Mouse (Mus musculus) kidney, adult 2 months (tissue): Measurements from ENCODE around the gene Gprc6a. TPM values are rescaled to one million over a fixed set of nuclear protein-coding genes. Genes with fewer than 3 reads are reported as not detected.

Source experiments
- DNase-seq: peaks from one replicate; pipeline ENCODE4 v3.0.0; 2021
- H3K27ac ChIP-seq: fragments of 200-500 bp; 2 replicates; pipeline ENCODE4 v1.5.1; 2012; ENCODE audit warnings: low read depth, low read length, control low read depth, inconsistent platforms; ENCODE audit not compliant: insufficient read depth
- H3K27me3 ChIP-seq: fragments of 200-500 bp; replicated peaks from 2 replicates; pipeline ENCODE4 v1.6.1; 2012; ENCODE audit warnings: mild to moderate bottlenecking, moderate library complexity, low read length, inconsistent platforms; ENCODE audit not compliant: control insufficient read depth, insufficient read depth
- H3K36me3 ChIP-seq: fragments of 200-500 bp; 2 replicates; pipeline ENCODE4 v1.6.1; 2012; ENCODE audit warnings: mild to moderate bottlenecking, moderate library complexity, low read length, inconsistent platforms; ENCODE audit not compliant: control insufficient read depth, insufficient read depth
- H3K4me1 ChIP-seq: fragments of 200-500 bp; 2 replicates; pipeline ENCODE4 v1.6.1; 2011; ENCODE audit warnings: low read length; ENCODE audit not compliant: control insufficient read depth, insufficient read depth
- H3K4me3 ChIP-seq: fragments of 200-500 bp; 2 replicates; pipeline ENCODE4 v1.5.1; 2011; ENCODE audit warnings: mild to moderate bottlenecking, low read depth, low read length, control low read depth; ENCODE audit not compliant: insufficient read depth
- CTCF ChIP-seq: fragments of 200-500 bp; conservative IDR thresholded peaks from 2 replicates; pipeline ENCODE4 v1.5.1; 2011; ENCODE audit warnings: low read depth, mild to moderate bottlenecking, control low read depth, low read length, moderate library complexity, mixed read lengths; ENCODE audit not compliant: insufficient read depth, insufficient read length
- POLR2A ChIP-seq: fragments of 200-500 bp; IDR thresholded peaks from one replicate; pipeline ENCODE4 v1.6.1; 2011; ENCODE audit warnings: low read depth, low read length, control low read depth
- WGBS: fragments of 180-500 bp; shearing (Covaris S2); methylation state at CpG from one replicate; pipeline ENCODE4 v1.1.7; 2018; 5-methylcytosine and 5-hydroxymethylcytosine counted together
- polyA plus RNA-seq: library from polyadenylated mRNA; depleted of rRNA; stranded (reverse); fragments of >200 nt; gene quantifications from 2 replicates; pipeline ENCODE4 v1.2.3, GENCODE M21; 2012

Gprc6a gene
- polyA plus RNA-seq, 1 experiment = not detected

GRCm38 (mm10) chr10:51657324-51657723 is 26.1 kb upstream of the Gprc6a start:
- WGBS = 72% methylated on average over 1 of the region's 1 CpGs
- TF ChIP-seq POLR2A (no peak), CTCF (no peak)
- no peak for DNase-seq
- Histone ChIP-seq H3K27ac (no peak overlapping the region), H3K4me3 (no peak overlapping the region), H3K36me3 (no peaks in the 10 kb centered on the region), H3K27me3 (no peaks in the 10 kb centered on the region), H3K4me1 (no peaks in the 10 kb centered on the region)

- no peaks in the 10 kb centered on the region for H3K4me1 ChIP-seq
- no peaks in the 10 kb centered on the region for H3K27me3 ChIP-seq
- no peak overlapping the region for H3K27ac ChIP-seq
- DNase-seq = no peak
- 60% methylated on average over 3 of the region's 3 CpGs for WGBS
- TF ChIP-seq CTCF = no peak
- TF ChIP-seq POLR2A = no peak
- no peak overlapping the region for H3K4me3 ChIP-seq
- no peaks in the 10 kb centered on the region for H3K36me3 ChIP-seq
These were observed 18.4 kb upstream of the Gprc6a start for GRCm38 (mm10) chr10:51649506-51650221.

GRCm38 (mm10) chr10:51621193-51621592 is 10.1 kb downstream of the Gprc6a start:
- H3K36me3 ChIP-seq = no peaks in the 10 kb centered on the region
- DNase-seq = no peak
- no peak overlapping the region for H3K4me3 ChIP-seq
- H3K27me3 ChIP-seq = no peaks in the 10 kb centered on the region
- WGBS = 74% methylated on average over 3 of the region's 3 CpGs
- H3K27ac ChIP-seq = no peak overlapping the region
- H3K4me1 ChIP-seq = no peaks in the 10 kb centered on the region
- TF ChIP-seq CTCF = no peak
- no peak for TF ChIP-seq POLR2A

GRCm38 (mm10) chr10:51620126-51620525 is 11.1 kb downstream of the Gprc6a start:
- WGBS = 64% methylated on average over 7 of the region's 7 CpGs
- H3K27ac ChIP-seq = no peak overlapping the region
- H3K4me3 ChIP-seq = no peak overlapping the region
- TF ChIP-seq POLR2A (no peak), CTCF (no peak)
- no peaks in the 10 kb centered on the region for H3K4me1 ChIP-seq
- no peak for DNase-seq
- H3K36me3 ChIP-seq = no peaks in the 10 kb centered on the region
- no peaks in the 10 kb centered on the region for H3K27me3 ChIP-seq

GRCm38 (mm10) chr10:51618538-51618937 is 12.7 kb downstream of the Gprc6a start:
- Histone ChIP-seq H3K4me1 (no peaks in the 10 kb centered on the region), H3K36me3 (no peaks in the 10 kb centered on the region), H3K4me3 (no peak overlapping the region), H3K27ac (no peak overlapping the region), H3K27me3 (no peaks in the 10 kb centered on the region)
- TF ChIP-seq POLR2A (no peak), CTCF (no peak)
- DNase-seq = no peak
- 78% methylated on average over 2 of the region's 2 CpGs for WGBS

GRCm38 (mm10) chr10:51614826-51615590 is 16.3 kb downstream of the Gprc6a start:
- no peak for DNase-seq
- 59% methylated on average over 11 of the region's 11 CpGs for WGBS

GRCm38 (mm10) chr10:51613421-51613820 is 17.8 kb downstream of the Gprc6a start:
- no peak overlapping the region for H3K4me3 ChIP-seq
- TF ChIP-seq CTCF (no peak), POLR2A (no peak)
- 62% methylated on average over 3 of the region's 3 CpGs for WGBS
- H3K27ac ChIP-seq = no peak overlapping the region
- DNase-seq = no peak
- H3K4me1 ChIP-seq = no peaks in the 10 kb centered on the region
- no peaks in the 10 kb centered on the region for H3K36me3 ChIP-seq
- no peaks in the 10 kb centered on the region for H3K27me3 ChIP-seq

More at GRCm38 (mm10) chr10:51614826-51615590, 16.3 kb downstream of the Gprc6a start:
- Histone ChIP-seq H3K36me3 (no peaks in the 10 kb centered on the region), H3K27me3 (no peaks in the 10 kb centered on the region), H3K27ac (no peak overlapping the region), H3K4me3 (no peak overlapping the region), H3K4me1 (no peaks in the 10 kb centered on the region)
- TF ChIP-seq CTCF (no peak), POLR2A (no peak)
